Mouse (Mus musculus): ENCODE results near the gene Cbx2. TPM values are rescaled to one million over a fixed set of nuclear protein-coding genes. Genes with fewer than 3 reads are reported as not detected.

Cbx2 gene
- polyA plus RNA-seq (2014; fragmentation: Nextera tagmentation; extraction: Ambion mirVana), result 10.7 and 13.7 TPM in 2 replicates

DNA sequence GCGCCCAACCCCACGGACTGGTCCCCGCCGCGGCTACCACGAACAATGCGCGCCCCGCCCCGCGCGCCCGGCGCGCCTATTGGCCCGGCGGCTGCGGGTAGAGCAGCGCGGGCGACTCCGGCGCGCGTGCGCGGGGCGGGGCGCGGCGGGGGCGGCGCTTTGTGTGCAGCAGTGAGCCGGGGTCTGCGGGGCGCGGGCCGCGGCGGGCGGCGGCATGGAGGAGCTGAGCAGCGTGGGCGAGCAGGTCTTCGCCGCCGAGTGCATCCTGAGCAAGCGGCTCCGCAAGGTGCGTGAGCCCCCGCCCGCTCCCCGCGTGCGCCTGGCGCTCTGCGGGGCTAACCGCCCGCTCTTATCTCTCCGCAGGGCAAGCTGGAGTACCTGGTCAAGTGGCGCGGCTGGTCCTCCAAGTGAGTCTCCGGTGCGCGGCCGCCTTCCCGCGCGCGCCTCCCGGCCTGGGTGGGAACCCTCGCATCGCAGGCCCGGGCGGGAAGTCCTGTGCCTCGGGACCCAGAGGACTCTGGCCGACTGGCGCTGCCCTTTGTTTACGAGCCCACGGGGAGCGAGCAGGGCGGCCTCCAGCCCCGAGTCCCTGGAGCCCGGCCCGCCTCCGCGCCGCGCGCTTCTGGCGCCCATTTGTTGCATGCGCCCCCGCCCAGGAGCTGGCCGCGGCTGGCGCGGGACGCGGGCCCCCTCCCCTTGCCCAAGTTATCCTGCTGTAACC, at the start of gene Cbx2:
Gene Cbx2, plus strand, starts transcription at position 68 of the 721 bp plus-strand sequence.
- peaks cover 19% of the 10 kb centered on the region for H3K36me3 ChIP-seq (replicated peaks; ENCODE audit: control insufficient read depth, insufficient read depth)
- peak within 1 kb of the TSS; percentile 95 for H3K9ac ChIP-seq
- WGBS, result under 1% methylated on average over 60 of the region's 99 CpGs
- H3K9me3 ChIP-seq (ENCODE audit: control insufficient read depth, low read length), result no peaks in the 10 kb centered on the region
- peak within 1 kb of the TSS; percentile 81 for H3K27ac ChIP-seq
- peak within 1 kb of the TSS; percentile 91 for H3K4me2 ChIP-seq (replicated peaks)
- H3K4me3 ChIP-seq (replicated peaks; ENCODE audit: low read length), result peak within 1 kb of the TSS; percentile 90
- H3K4me1 ChIP-seq (replicated peaks; ENCODE audit: control insufficient read depth, insufficient read depth, low read length), result peaks cover 37% of the 10 kb centered on the region
- ATAC-seq (ENCODE audit: low FRiP score) (peak; percentile 94), DNase-seq (ENCODE audit: low spot score) (peak; percentile 93)
- H3K27me3 ChIP-seq (ENCODE audit: control insufficient read depth, insufficient read depth, low read length), result peaks cover 6% of the 10 kb centered on the region; the same call in 1 of the 2 replicates

DNA sequence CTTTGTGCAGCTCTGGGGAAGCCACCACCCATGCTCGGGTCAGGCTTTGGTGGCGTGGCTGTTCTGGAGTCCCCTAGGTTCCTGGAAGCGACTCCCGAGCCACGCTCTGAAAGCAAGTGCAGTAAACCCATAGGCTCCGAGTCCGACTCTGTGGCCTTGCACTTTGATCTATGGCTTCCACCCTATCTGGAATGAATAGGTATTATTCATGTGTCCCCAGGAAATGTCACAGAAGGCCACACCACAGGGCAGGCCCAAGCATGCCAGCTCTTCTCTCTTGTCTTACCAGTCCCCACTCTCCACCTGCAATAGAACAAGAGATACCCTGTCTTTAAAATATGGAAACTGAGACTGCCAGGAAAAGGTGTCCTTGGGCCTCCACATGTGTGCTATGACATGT, 48.4 kb upstream of the Cbx2 start:
- no peak overlapping the region for H3K4me3 ChIP-seq (replicated peaks; ENCODE audit: low read length)
- H3K9me3 ChIP-seq (ENCODE audit: control insufficient read depth, low read length), result no peaks in the 10 kb centered on the region
- H3K27me3 ChIP-seq (ENCODE audit: control insufficient read depth, insufficient read depth, low read length), result no peaks in the 10 kb centered on the region
- H3K4me2 ChIP-seq (replicated peaks), result no peak overlapping the region
- WGBS, result 80% methylated on average over 7 of the region's 7 CpGs
- H3K36me3 ChIP-seq (replicated peaks; ENCODE audit: control insufficient read depth, insufficient read depth), result no peaks in the 10 kb centered on the region
- no peak for ATAC-seq (ENCODE audit: low FRiP score)
- no peak for DNase-seq (ENCODE audit: low spot score)
- no peak overlapping the region for H3K9ac ChIP-seq
- peaks cover 12% of the 10 kb centered on the region for H3K4me1 ChIP-seq (replicated peaks; ENCODE audit: control insufficient read depth, insufficient read depth, low read length)
- no peak overlapping the region for H3K27ac ChIP-seq

DNA sequence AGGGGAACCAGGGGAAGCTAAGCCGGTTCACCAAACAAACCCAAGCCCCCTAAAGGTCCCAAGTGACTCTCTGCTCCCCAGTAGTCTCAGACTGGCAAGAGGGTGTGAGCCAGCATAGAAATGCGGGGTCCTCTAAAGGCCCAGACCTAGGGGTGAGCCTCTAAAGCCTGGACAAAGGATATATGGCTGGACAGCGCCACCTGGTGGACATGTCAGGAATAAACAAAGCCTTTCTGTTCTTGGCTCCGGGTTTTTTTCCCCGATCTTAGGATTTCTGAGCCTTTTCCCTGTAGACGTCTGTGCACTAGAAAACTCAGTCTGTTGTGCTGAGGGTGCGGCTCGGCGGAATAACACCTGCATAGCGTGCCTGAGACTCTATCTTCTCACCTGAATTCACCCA, 47.3 kb upstream of the Cbx2 start:
- 0 out of 2 replicates have a peak overlapping the region, but pooled peaks have one; percentile 5 for H3K9ac ChIP-seq

DNA sequence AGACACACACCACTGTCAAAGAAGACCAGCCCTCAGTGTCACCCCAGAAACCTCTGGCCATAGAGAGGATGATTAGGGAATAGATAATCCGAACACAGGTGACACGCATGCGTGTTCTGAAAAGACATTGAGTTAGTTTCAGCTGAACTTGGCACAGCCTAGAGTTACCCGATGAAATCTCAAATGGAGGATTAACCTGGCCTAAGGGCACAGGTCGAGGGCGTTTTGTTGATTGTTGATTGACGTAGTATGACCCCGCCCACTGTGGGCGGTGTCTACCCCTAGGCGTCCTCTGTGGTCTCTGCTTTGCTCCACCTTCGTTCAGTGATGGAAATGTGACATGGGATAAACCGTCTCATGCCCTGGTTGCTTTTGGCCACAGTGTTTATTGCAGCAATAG, 46.8 kb upstream of the Cbx2 start:
- no peaks in the 10 kb centered on the region for H3K36me3 ChIP-seq (replicated peaks; ENCODE audit: control insufficient read depth, insufficient read depth)
- DNase-seq (ENCODE audit: low spot score) (no peak), ATAC-seq (ENCODE audit: low FRiP score) (no peak)
- H3K9me3 ChIP-seq (ENCODE audit: control insufficient read depth, low read length), result no peaks in the 10 kb centered on the region
- H3K4me1 ChIP-seq (replicated peaks; ENCODE audit: control insufficient read depth, insufficient read depth, low read length), result peaks cover 12% of the 10 kb centered on the region
- WGBS, result 19% methylated on average over 12 of the region's 12 CpGs
- peak overlapping the region; percentile 27 for H3K4me2 ChIP-seq (replicated peaks)
- H3K9ac ChIP-seq, result 0 out of 2 replicates have a peak overlapping the region, but pooled peaks have one; percentile 5
- no peak overlapping the region for H3K27ac ChIP-seq
- no peak overlapping the region for H3K4me3 ChIP-seq (replicated peaks; ENCODE audit: low read length)
- H3K27me3 ChIP-seq (ENCODE audit: control insufficient read depth, insufficient read depth, low read length), result no peaks in the 10 kb centered on the region

More for the DNA sequence above, 47.3 kb upstream of the Cbx2 start:
- Histone ChIP-seq H3K36me3 (replicated peaks; ENCODE audit: control insufficient read depth, insufficient read depth) (no peaks in the 10 kb centered on the region), H3K27ac (no peak overlapping the region), H3K27me3 (ENCODE audit: control insufficient read depth, insufficient read depth, low read length) (no peaks in the 10 kb centered on the region), H3K4me1 (replicated peaks; ENCODE audit: control insufficient read depth, insufficient read depth, low read length) (peaks cover 12% of the 10 kb centered on the region), H3K9me3 (ENCODE audit: control insufficient read depth, low read length) (no peaks in the 10 kb centered on the region), H3K4me2 (replicated peaks) (peak overlapping the region; percentile 27), H3K4me3 (replicated peaks; ENCODE audit: low read length) (no peak overlapping the region)
- ATAC-seq (ENCODE audit: low FRiP score) (no peak), DNase-seq (ENCODE audit: low spot score) (peak; percentile 92)
- WGBS, result 2% methylated on average over 10 of the region's 10 CpGs

DNA sequence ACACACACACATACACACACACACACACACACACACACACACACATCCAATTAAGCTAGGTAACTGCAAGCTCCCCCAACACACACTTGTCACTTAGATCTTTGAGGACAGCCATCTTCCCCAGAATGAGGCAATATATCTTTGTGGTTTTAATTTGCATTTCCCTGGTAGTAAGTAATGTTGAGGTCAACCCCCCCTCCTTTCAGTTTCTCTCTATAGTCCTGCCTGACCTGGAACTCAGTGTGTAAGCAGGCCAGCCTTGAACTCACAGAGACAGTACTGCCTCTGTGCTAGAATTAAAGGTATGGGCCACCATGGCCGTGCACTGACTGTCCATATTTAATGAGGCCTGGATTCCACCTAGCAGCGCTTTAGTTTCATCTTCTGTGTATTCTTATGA, 42.4 kb upstream of the Cbx2 start:
- Histone ChIP-seq H3K27ac (no peak overlapping the region), H3K4me2 (replicated peaks) (no peak overlapping the region), H3K4me3 (replicated peaks; ENCODE audit: low read length) (no peak overlapping the region), H3K9ac (no peak overlapping the region), H3K36me3 (replicated peaks; ENCODE audit: control insufficient read depth, insufficient read depth) (no peaks in the 10 kb centered on the region), H3K9me3 (ENCODE audit: control insufficient read depth, low read length) (no peaks in the 10 kb centered on the region), H3K27me3 (ENCODE audit: control insufficient read depth, insufficient read depth, low read length) (no peaks in the 10 kb centered on the region), H3K4me1 (replicated peaks; ENCODE audit: control insufficient read depth, insufficient read depth, low read length) (peaks cover 9% of the 10 kb centered on the region; the same call in 1 of the 2 replicates)
- DNase-seq (ENCODE audit: low spot score), result no peak
- ATAC-seq (ENCODE audit: low FRiP score), result no peak
- WGBS, result 78% methylated on average over 2 of the region's 2 CpGs

DNA sequence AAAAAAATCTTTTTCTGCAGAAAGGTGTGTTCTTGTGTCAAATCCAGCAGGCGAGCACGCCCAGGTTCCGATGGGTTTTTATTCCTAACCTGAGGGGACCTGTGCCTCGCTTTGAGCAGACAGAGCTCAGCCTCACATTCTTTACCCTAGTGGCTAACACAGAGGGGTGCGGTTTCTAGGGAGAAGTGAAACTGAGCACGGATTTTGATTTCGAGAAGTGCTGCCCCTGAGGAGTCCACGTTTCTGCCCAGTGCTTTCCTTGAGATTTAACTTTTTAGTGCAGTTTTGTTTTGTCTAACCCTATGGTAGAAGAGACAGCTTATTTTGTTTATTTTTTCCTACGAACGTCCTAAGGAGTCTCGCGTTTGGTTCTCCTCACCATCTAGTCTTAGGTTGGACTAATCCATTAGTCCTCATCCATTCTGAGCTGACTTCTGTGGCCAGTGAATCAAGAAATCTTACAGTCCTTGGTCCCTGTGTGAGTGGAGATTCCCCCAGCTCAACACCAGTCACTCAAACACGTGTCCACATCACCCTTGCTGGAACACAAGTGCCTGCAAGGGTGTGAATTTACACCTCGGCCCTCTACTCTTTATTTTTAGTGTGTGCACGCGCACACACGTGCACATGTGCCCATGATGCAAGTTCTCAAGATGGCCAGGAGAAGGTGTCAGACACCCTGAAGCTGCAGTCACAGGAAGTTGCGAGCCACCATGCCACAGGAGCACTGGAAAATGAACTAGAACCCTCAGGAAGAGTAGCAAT, 41.6 kb upstream of the Cbx2 start:
- no peak overlapping the region for H3K4me2 ChIP-seq (replicated peaks)
- no peak overlapping the region for H3K27ac ChIP-seq
- ATAC-seq (ENCODE audit: low FRiP score) (no peak), DNase-seq (ENCODE audit: low spot score) (no peak)
- no peak overlapping the region for H3K9ac ChIP-seq
- H3K9me3 ChIP-seq (ENCODE audit: control insufficient read depth, low read length), result no peaks in the 10 kb centered on the region
- WGBS, result 71% methylated on average over 18 of the region's 18 CpGs
- H3K4me3 ChIP-seq (replicated peaks; ENCODE audit: low read length), result no peak overlapping the region
- no peaks in the 10 kb centered on the region for H3K27me3 ChIP-seq (ENCODE audit: control insufficient read depth, insufficient read depth, low read length)
- H3K36me3 ChIP-seq (replicated peaks; ENCODE audit: control insufficient read depth, insufficient read depth), result no peaks in the 10 kb centered on the region
- H3K4me1 ChIP-seq (replicated peaks; ENCODE audit: control insufficient read depth, insufficient read depth, low read length), result 0 out of 2 replicates have a peak, but pooled peaks cover 5% of the 10 kb centered on the region

DNA sequence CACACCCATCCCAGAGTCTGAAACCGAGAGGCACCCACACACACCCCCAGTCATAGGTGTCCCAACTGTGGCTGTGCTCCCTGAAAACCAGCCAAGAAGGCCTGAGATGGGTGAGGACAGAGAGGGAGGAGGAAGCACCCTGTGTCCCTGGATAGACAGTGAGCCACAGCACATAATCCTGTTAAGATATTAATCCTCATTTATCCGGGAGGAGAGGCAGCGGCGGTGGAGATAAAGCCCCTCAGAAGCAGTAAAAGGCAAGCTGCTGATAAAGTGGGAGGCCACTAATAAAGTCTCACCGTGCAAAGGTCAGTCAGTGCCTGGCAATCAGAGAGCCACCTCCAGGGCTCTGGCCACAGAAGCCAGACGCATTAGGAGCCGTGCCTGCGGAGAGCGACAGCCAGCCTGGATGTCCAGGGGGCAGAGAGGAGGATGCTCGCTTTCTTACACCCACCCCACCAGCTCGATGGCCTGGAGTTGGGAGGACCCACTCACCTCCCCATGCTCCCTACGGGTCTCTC, 40.1 kb upstream of the Cbx2 start:
- 0 out of 2 replicates have a peak, but pooled peaks cover 5% of the 10 kb centered on the region for H3K4me1 ChIP-seq (replicated peaks; ENCODE audit: control insufficient read depth, insufficient read depth, low read length)
- H3K9ac ChIP-seq, result no peak overlapping the region
- H3K27ac ChIP-seq, result no peak overlapping the region
- DNase-seq (ENCODE audit: low spot score), result no peak
- H3K9me3 ChIP-seq (ENCODE audit: control insufficient read depth, low read length), result no peaks in the 10 kb centered on the region
- no peak for ATAC-seq (ENCODE audit: low FRiP score)
- WGBS, result 66% methylated on average over 12 of the region's 12 CpGs
- no peak overlapping the region for H3K4me2 ChIP-seq (replicated peaks)
- H3K27me3 ChIP-seq (ENCODE audit: control insufficient read depth, insufficient read depth, low read length), result no peaks in the 10 kb centered on the region
- H3K4me3 ChIP-seq (replicated peaks; ENCODE audit: low read length), result no peak overlapping the region
- H3K36me3 ChIP-seq (replicated peaks; ENCODE audit: control insufficient read depth, insufficient read depth), result no peaks in the 10 kb centered on the region

DNA sequence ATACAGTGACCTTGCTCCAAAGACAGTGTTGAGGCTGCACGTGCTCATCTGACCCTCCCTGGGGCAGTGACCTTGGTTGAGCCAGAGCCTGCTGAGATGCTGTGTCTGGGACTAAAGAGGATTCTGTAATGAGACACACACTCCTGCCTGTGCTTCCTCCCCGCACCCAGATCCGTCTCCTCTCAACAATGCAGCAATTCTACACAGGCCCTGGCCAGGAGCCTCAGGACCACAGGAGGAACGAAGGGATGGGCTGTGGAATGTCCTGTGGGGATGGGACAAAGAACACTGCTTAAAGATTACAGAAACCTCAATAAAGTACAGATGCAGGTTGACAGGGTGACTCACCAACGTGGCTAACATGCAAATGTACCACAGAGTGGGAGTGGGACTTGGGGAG, 37.2 kb upstream of the Cbx2 start:
- Histone ChIP-seq H3K27ac (no peak overlapping the region), H3K9me3 (ENCODE audit: control insufficient read depth, low read length) (no peaks in the 10 kb centered on the region), H3K4me1 (replicated peaks; ENCODE audit: control insufficient read depth, insufficient read depth, low read length) (0 out of 2 replicates have a peak, but pooled peaks cover 5% of the 10 kb centered on the region), H3K27me3 (ENCODE audit: control insufficient read depth, insufficient read depth, low read length) (no peaks in the 10 kb centered on the region), H3K36me3 (replicated peaks; ENCODE audit: control insufficient read depth, insufficient read depth) (no peaks in the 10 kb centered on the region), H3K4me3 (replicated peaks; ENCODE audit: low read length) (no peak overlapping the region), H3K4me2 (replicated peaks) (no peak overlapping the region), H3K9ac (no peak overlapping the region)
- 61% methylated on average over 5 of the region's 5 CpGs for WGBS
- ATAC-seq (ENCODE audit: low FRiP score) (no peak), DNase-seq (ENCODE audit: low spot score) (no peak)

DNA sequence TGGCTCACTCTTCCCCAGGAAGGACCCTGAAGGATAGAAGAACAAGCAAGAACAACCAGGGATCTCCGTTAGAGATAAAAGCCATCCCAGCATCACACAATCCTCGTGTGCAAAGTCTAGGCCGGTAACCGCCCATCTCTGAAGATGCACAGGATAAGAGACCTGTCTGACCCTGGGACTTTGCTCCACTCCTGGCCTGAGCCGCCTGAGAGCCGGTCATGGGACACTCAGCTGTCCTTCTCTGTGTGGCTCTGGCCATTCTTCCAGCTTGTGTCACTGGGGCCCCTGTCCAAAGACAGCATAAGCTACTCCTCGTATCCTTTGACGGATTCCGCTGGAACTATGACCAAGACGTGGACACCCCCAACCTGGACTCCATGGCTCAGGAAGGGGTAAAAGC, 34.8 kb upstream of the Cbx2 start, which contains the start of gene Enpp7:
Gene Enpp7, plus strand, starts transcription at position 190 of the 400 bp plus-strand sequence.
- no peak within 1 kb of the TSS for H3K4me2 ChIP-seq (replicated peaks)
- H3K4me1 ChIP-seq (replicated peaks; ENCODE audit: control insufficient read depth, insufficient read depth, low read length), result 0 out of 2 replicates have a peak, but pooled peaks cover 1% of the 10 kb centered on the region
- DNase-seq (ENCODE audit: low spot score) (no peak), ATAC-seq (ENCODE audit: low FRiP score) (no peak)
- H3K27me3 ChIP-seq (ENCODE audit: control insufficient read depth, insufficient read depth, low read length), result no peaks in the 10 kb centered on the region
- H3K9ac ChIP-seq, result no peak within 1 kb of the TSS
- H3K36me3 ChIP-seq (replicated peaks; ENCODE audit: control insufficient read depth, insufficient read depth), result no peaks in the 10 kb centered on the region
- no peak within 1 kb of the TSS for H3K4me3 ChIP-seq (replicated peaks; ENCODE audit: low read length)
- no peaks in the 10 kb centered on the region for H3K9me3 ChIP-seq (ENCODE audit: control insufficient read depth, low read length)
- WGBS, result 91% methylated on average over 10 of the region's 10 CpGs
- no peak within 1 kb of the TSS for H3K27ac ChIP-seq

Data from hindbrain, embryonic 14.5 days (tissue).